Mouse (Mus musculus) embryonic facial prominence, embryonic 14.5 days (tissue): ENCODE data around the gene Dad1. TPM values are rescaled to one million over a fixed set of nuclear protein-coding genes. Genes with fewer than 3 reads are reported as not detected.
A peak's percentile ranks its signal among the peaks of the same experiment; 100 is the strongest.

Source experiments
- ATAC-seq: fragments of 200-750 bp; cut with Nextera tagmentation; 2 replicates; pipeline ENCODE4 v1.8.0; 2017; ENCODE audit warnings: low read depth, moderate number of reproducible peaks, moderate TSS enrichment
- DNase-seq: peaks from one replicate; pipeline ENCODE4 v3.0.0-alpha.2; 2015; ENCODE audit warnings: low spot score
- H3K27ac ChIP-seq: fragments of 300-500 bp; sonication (generic); replicated peaks from 2 replicates; pipeline ENCODE4 v1.5.1; 2014; ENCODE audit warnings: low read depth, mild to moderate bottlenecking, low read length, moderate library complexity
- H3K27me3 ChIP-seq: fragments of 300-500 bp; sonication (generic); replicated peaks from 2 replicates; pipeline ENCODE4 v1.6.1; 2014; ENCODE audit warnings: low read length; ENCODE audit not compliant: control insufficient read depth, insufficient read depth
- H3K36me3 ChIP-seq: fragments of 300-500 bp; sonication (generic); 2 replicates; pipeline ENCODE4 v1.6.1; 2014; ENCODE audit warnings: low read length, mixed read lengths; ENCODE audit not compliant: control insufficient read depth, insufficient read depth
- H3K4me1 ChIP-seq: fragments of 300-500 bp; sonication (generic); 2 replicates; pipeline ENCODE4 v1.6.1; 2014; ENCODE audit warnings: antibody characterized with exemption, low read length; ENCODE audit not compliant: control insufficient read depth, insufficient read depth
- H3K4me2 ChIP-seq: fragments of 300-500 bp; sonication (generic); 2 replicates; pipeline ENCODE4 v1.6.1; 2014; ENCODE audit warnings: low read depth, mild to moderate bottlenecking, low read length, moderate library complexity, mixed read lengths
- H3K4me3 ChIP-seq: fragments of 300-500 bp; sonication (generic); 2 replicates; pipeline ENCODE4 v1.5.1; 2014; ENCODE audit warnings: low read depth, mild to moderate bottlenecking, low read length
- H3K9ac ChIP-seq: fragments of 300-500 bp; sonication (generic); 2 replicates; pipeline ENCODE4 v1.6.1; 2014; ENCODE audit warnings: low read depth, mild to moderate bottlenecking, low read length, moderate library complexity, mixed read lengths
- H3K9me3 ChIP-seq: fragments of 300-500 bp; sonication (generic); 2 replicates; pipeline ENCODE4 v1.6.1; 2016; ENCODE audit warnings: low read length; ENCODE audit not compliant: control insufficient read depth
- WGBS: fragments of 180-500 bp; shearing (Covaris S2); extraction: QIAGEN DNeasy Blood & Tissue Kit; methylation state at CpG from one replicate; pipeline ENCODE4 v1.1.7; 2014; 5-methylcytosine and 5-hydroxymethylcytosine counted together
- polyA plus RNA-seq: library from polyadenylated mRNA; unstranded; fragments of >200 nt; fragmentation: Nextera tagmentation; extraction: Ambion mirVana; gene quantifications from 2 replicates; pipeline ENCODE4 v1.2.1, GENCODE M21; 2014

The Dad1 gene
- polyA plus RNA-seq, 1 experiment from 2014 or later, result 436 TPM

GRCm38 (mm10) chr14:54203776-54204175 lies 50.1 kb downstream of the Dad1 start:
- Histone ChIP-seq H3K27ac (no peak overlapping the region), H3K4me2 (no peak overlapping the region), H3K9ac (no peak overlapping the region), H3K4me3 (no peak overlapping the region), H3K9me3 (no peaks in the 10 kb centered on the region), H3K36me3 (no peaks in the 10 kb centered on the region), H3K27me3 (no peaks in the 10 kb centered on the region), H3K4me1 (no peaks in the 10 kb centered on the region)
- DNase-seq (no peak), ATAC-seq (no peak)
- 79% methylated on average over 10 of the region's 10 CpGs for WGBS

GRCm38 (mm10) chr14:54203207-54203606 lies 50.7 kb downstream of the Dad1 start:
- H3K27me3 ChIP-seq, result no peaks in the 10 kb centered on the region
- no peak for DNase-seq
- no peak overlapping the region for H3K27ac ChIP-seq
- WGBS, result 84% methylated on average over 6 of the region's 6 CpGs
- H3K4me3 ChIP-seq, result no peak overlapping the region
- no peak for ATAC-seq
- H3K9me3 ChIP-seq, result no peaks in the 10 kb centered on the region
- no peaks in the 10 kb centered on the region for H3K4me1 ChIP-seq
- no peaks in the 10 kb centered on the region for H3K36me3 ChIP-seq
- no peak overlapping the region for H3K4me2 ChIP-seq
- no peak overlapping the region for H3K9ac ChIP-seq

- WGBS, result 77% methylated on average over 8 of the region's 8 CpGs
- H3K4me3 ChIP-seq, result no peak overlapping the region
- no peak for ATAC-seq
Observed at GRCm38 (mm10) chr14:54200363-54200762, 53.5 kb downstream of the Dad1 start.

GRCm38 (mm10) chr14:54199662-54200061 lies 54.2 kb downstream of the Dad1 start:
- H3K4me3 ChIP-seq, result no peak overlapping the region
- no peak overlapping the region for H3K4me2 ChIP-seq
- ATAC-seq (no peak), DNase-seq (no peak)
- H3K27ac ChIP-seq, result no peak overlapping the region
- no peaks in the 10 kb centered on the region for H3K9me3 ChIP-seq
- 90% methylated on average over 8 of the region's 8 CpGs for WGBS
- H3K4me1 ChIP-seq, result no peaks in the 10 kb centered on the region
- no peaks in the 10 kb centered on the region for H3K36me3 ChIP-seq
- H3K9ac ChIP-seq, result no peak overlapping the region
- H3K27me3 ChIP-seq, result no peaks in the 10 kb centered on the region

More at GRCm38 (mm10) chr14:54200363-54200762, 53.5 kb downstream of the Dad1 start:
- no peak for DNase-seq
- H3K27me3 ChIP-seq, result no peaks in the 10 kb centered on the region
- no peaks in the 10 kb centered on the region for H3K36me3 ChIP-seq
- H3K4me1 ChIP-seq, result no peaks in the 10 kb centered on the region
- H3K9me3 ChIP-seq, result no peaks in the 10 kb centered on the region
- no peak overlapping the region for H3K27ac ChIP-seq
- no peak overlapping the region for H3K4me2 ChIP-seq
- H3K9ac ChIP-seq, result no peak overlapping the region

- Histone ChIP-seq H3K27ac (no peak overlapping the region), H3K36me3 (no peaks in the 10 kb centered on the region), H3K4me2 (no peak overlapping the region), H3K4me3 (no peak overlapping the region), H3K9me3 (no peaks in the 10 kb centered on the region), H3K27me3 (no peaks in the 10 kb centered on the region), H3K9ac (no peak overlapping the region), H3K4me1 (no peaks in the 10 kb centered on the region)
- 63% methylated on average over 3 of the region's 3 CpGs for WGBS
- no peak for DNase-seq
- ATAC-seq, result no peak
Observed at GRCm38 (mm10) chr14:54197740-54198139, 56.2 kb downstream of the Dad1 start.

- WGBS, result 85% methylated on average over 6 of the region's 6 CpGs
- no peak for DNase-seq
- H3K36me3 ChIP-seq, result no peaks in the 10 kb centered on the region
Observed at GRCm38 (mm10) chr14:54195838-54196423, 58.0 kb downstream of the Dad1 start.

GRCm38 (mm10) chr14:54193354-54194133 lies 60.4 kb downstream of the Dad1 start:
- ATAC-seq, result no peak
- no peak overlapping the region for H3K4me2 ChIP-seq

More at GRCm38 (mm10) chr14:54195838-54196423, 58.0 kb downstream of the Dad1 start:
- no peaks in the 10 kb centered on the region for H3K27me3 ChIP-seq
- no peaks in the 10 kb centered on the region for H3K4me1 ChIP-seq
- no peak overlapping the region for H3K4me3 ChIP-seq
- no peak for ATAC-seq
- H3K9me3 ChIP-seq, result no peaks in the 10 kb centered on the region
- H3K9ac ChIP-seq, result no peak overlapping the region
- no peak overlapping the region for H3K27ac ChIP-seq
- H3K4me2 ChIP-seq, result no peak overlapping the region

GRCm38 (mm10) chr14:54192462-54192847 lies 61.4 kb downstream of the Dad1 start:
- 0 out of 2 replicates have a peak, but pooled peaks cover 5% of the 10 kb centered on the region for H3K4me1 ChIP-seq
- no peaks in the 10 kb centered on the region for H3K36me3 ChIP-seq
- ATAC-seq (peak; percentile 74), DNase-seq (peak; percentile 84)
- H3K27me3 ChIP-seq, result no peaks in the 10 kb centered on the region
- H3K9ac ChIP-seq, result no peak overlapping the region
- 48% methylated on average over 3 of the region's 3 CpGs for WGBS
- no peak overlapping the region for H3K27ac ChIP-seq
- H3K9me3 ChIP-seq, result no peaks in the 10 kb centered on the region
- H3K4me3 ChIP-seq, result no peak overlapping the region
- no peak overlapping the region for H3K4me2 ChIP-seq

More at GRCm38 (mm10) chr14:54193354-54194133, 60.4 kb downstream of the Dad1 start:
- 0 out of 2 replicates have a peak, but pooled peaks cover 5% of the 10 kb centered on the region for H3K4me1 ChIP-seq
- H3K27ac ChIP-seq, result no peak overlapping the region
- DNase-seq, result no peak
- no peaks in the 10 kb centered on the region for H3K27me3 ChIP-seq
- no peak overlapping the region for H3K9ac ChIP-seq
- 71% methylated on average over 9 of the region's 9 CpGs for WGBS
- H3K36me3 ChIP-seq, result no peaks in the 10 kb centered on the region
- no peaks in the 10 kb centered on the region for H3K9me3 ChIP-seq
- H3K4me3 ChIP-seq, result no peak overlapping the region
